Mouse (Mus musculus): ENCODE data around the gene Ccdc158. TPM values are rescaled to one million over a fixed set of nuclear protein-coding genes. Genes with fewer than 3 reads are reported as not detected.

The Ccdc158 gene
- polyA plus RNA-seq, 1 experiment = 0.21 TPM

- Histone ChIP-seq H3K36me3 (ENCODE audit: control insufficient read depth, insufficient read depth, low read length) (no peaks in the 10 kb centered on the region), H3K4me3 (ENCODE audit: extremely low read depth, insufficient read depth, insufficient read length) (no peak overlapping the region), H3K4me1 (ENCODE audit: control insufficient read depth, insufficient read depth, insufficient read length) (no peaks in the 10 kb centered on the region), H3K27ac (ENCODE audit: insufficient read depth, low read length) (no peak overlapping the region), H3K27me3 (ENCODE audit: control insufficient read depth, insufficient read depth, low read length) (no peaks in the 10 kb centered on the region)
- TF ChIP-seq CTCF (IDR thresholded peaks at IDR 0.05; ENCODE audit: extremely low read depth, insufficient read depth, insufficient read length, insufficient replicate concordance) = no peak
- no peak for TF ChIP-seq POLR2A (IDR thresholded peaks at IDR 0.05; ENCODE audit: low read depth, low read length)
- no peak for DNase-seq (ENCODE audit: low read depth in 1 of 2, low spot score in 2 of 2)
- WGBS = 38% methylated on average over 17 of the region's 17 CpGs
Observed at GRCm38 (mm10) chr5:92698837-92699529, 23.9 kb upstream of the Ccdc158 start.

GRCm38 (mm10) chr5:92698131-92698836, 23.2 kb upstream of the Ccdc158 start:
- no peaks in the 10 kb centered on the region for H3K27me3 ChIP-seq (ENCODE audit: control insufficient read depth, insufficient read depth, low read length)
- no peaks in the 10 kb centered on the region for H3K36me3 ChIP-seq (ENCODE audit: control insufficient read depth, insufficient read depth, low read length)

GRCm38 (mm10) chr5:92694316-92694995, 19.4 kb upstream of the Ccdc158 start:
- TF ChIP-seq CTCF (IDR thresholded peaks at IDR 0.05; ENCODE audit: extremely low read depth, insufficient read depth, insufficient read length, insufficient replicate concordance) = no peak
- no peak for TF ChIP-seq POLR2A (IDR thresholded peaks at IDR 0.05; ENCODE audit: low read depth, low read length)
- H3K4me1 ChIP-seq (ENCODE audit: control insufficient read depth, insufficient read depth, insufficient read length) = no peaks in the 10 kb centered on the region
- no peaks in the 10 kb centered on the region for H3K27me3 ChIP-seq (ENCODE audit: control insufficient read depth, insufficient read depth, low read length)
- no peak overlapping the region for H3K4me3 ChIP-seq (ENCODE audit: extremely low read depth, insufficient read depth, insufficient read length)
- 83% methylated on average over 10 of the region's 10 CpGs for WGBS
- no peak for DNase-seq (ENCODE audit: low read depth in 1 of 2, low spot score in 2 of 2)
- no peak overlapping the region for H3K27ac ChIP-seq (ENCODE audit: insufficient read depth, low read length)
- H3K36me3 ChIP-seq (ENCODE audit: control insufficient read depth, insufficient read depth, low read length) = no peaks in the 10 kb centered on the region

More at GRCm38 (mm10) chr5:92698131-92698836, 23.2 kb upstream of the Ccdc158 start:
- 29% methylated on average over 15 of the region's 15 CpGs for WGBS
- no peak for DNase-seq (ENCODE audit: low read depth in 1 of 2, low spot score in 2 of 2)
- no peak for TF ChIP-seq POLR2A (IDR thresholded peaks at IDR 0.05; ENCODE audit: low read depth, low read length)
- TF ChIP-seq CTCF (IDR thresholded peaks at IDR 0.05; ENCODE audit: extremely low read depth, insufficient read depth, insufficient read length, insufficient replicate concordance) = no peak
- Histone ChIP-seq H3K27ac (ENCODE audit: insufficient read depth, low read length) (no peak overlapping the region), H3K4me3 (ENCODE audit: extremely low read depth, insufficient read depth, insufficient read length) (no peak overlapping the region), H3K4me1 (ENCODE audit: control insufficient read depth, insufficient read depth, insufficient read length) (no peaks in the 10 kb centered on the region)

- 84% methylated on average over 3 of the region's 3 CpGs for WGBS
- H3K36me3 ChIP-seq (ENCODE audit: control insufficient read depth, insufficient read depth, low read length) = no peaks in the 10 kb centered on the region
- TF ChIP-seq POLR2A (IDR thresholded peaks at IDR 0.05; ENCODE audit: low read depth, low read length) = no peak
Observed at GRCm38 (mm10) chr5:92693744-92694143, 18.7 kb upstream of the Ccdc158 start.

DNA sequence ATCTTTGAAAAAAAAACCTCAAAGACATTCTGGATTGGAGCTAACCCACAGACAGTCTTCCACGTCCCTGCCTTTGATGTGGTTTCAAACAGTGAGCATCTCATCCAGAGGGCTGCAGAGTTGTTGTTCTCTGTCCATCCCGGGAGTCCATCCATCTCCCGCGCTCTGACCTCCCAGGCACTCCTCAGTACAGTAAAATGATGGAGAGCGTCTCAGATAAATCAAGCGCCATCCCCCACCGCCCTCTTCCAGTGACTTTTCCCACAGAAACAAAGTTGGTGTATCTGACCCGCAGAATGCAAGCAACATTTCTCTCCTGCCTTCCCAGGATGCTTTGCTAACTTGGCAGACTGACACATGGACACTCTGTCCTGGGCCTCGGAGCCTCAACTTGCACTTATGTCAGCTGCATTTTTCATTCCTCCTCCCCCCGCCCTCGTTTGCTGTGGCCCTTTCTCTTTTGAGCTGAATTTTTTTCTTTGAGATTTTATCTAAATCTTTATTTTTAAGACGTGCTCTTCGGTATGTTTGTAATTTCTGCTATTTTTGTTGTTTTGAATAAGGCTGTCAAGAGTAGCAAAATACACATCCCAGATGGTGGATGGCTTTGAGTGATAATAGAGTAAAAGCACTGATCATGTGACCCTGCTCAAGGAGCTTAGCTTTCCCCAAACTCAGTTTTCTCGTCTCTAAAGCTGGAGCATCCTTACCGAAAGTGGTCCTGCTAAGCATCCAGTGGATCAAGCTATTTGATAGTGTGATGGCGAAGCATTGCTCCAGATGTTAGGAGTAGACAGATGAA, 17.3 kb upstream of the Ccdc158 start:
- H3K36me3 ChIP-seq (ENCODE audit: control insufficient read depth, insufficient read depth, low read length) = no peaks in the 10 kb centered on the region
- DNase-seq (ENCODE audit: low read depth in 1 of 2, low spot score in 2 of 2) = no peak
- no peak overlapping the region for H3K4me3 ChIP-seq (ENCODE audit: extremely low read depth, insufficient read depth, insufficient read length)
- H3K27ac ChIP-seq (ENCODE audit: insufficient read depth, low read length) = no peak overlapping the region; the same call in 1 of the 2 replicates
- H3K4me1 ChIP-seq (ENCODE audit: control insufficient read depth, insufficient read depth, insufficient read length) = no peaks in the 10 kb centered on the region
- no peaks in the 10 kb centered on the region for H3K27me3 ChIP-seq (ENCODE audit: control insufficient read depth, insufficient read depth, low read length)
- 78% methylated on average over 16 of the region's 16 CpGs for WGBS
- TF ChIP-seq POLR2A (IDR thresholded peaks at IDR 0.05; ENCODE audit: low read depth, low read length) = no peak
- TF ChIP-seq CTCF (IDR thresholded peaks at IDR 0.05; ENCODE audit: extremely low read depth, insufficient read depth, insufficient read length, insufficient replicate concordance) = no peak

More at GRCm38 (mm10) chr5:92693744-92694143, 18.7 kb upstream of the Ccdc158 start:
- H3K27ac ChIP-seq (ENCODE audit: insufficient read depth, low read length) = no peak overlapping the region
- no peaks in the 10 kb centered on the region for H3K4me1 ChIP-seq (ENCODE audit: control insufficient read depth, insufficient read depth, insufficient read length)
- DNase-seq (ENCODE audit: low read depth in 1 of 2, low spot score in 2 of 2) = no peak
- no peaks in the 10 kb centered on the region for H3K27me3 ChIP-seq (ENCODE audit: control insufficient read depth, insufficient read depth, low read length)
- H3K4me3 ChIP-seq (ENCODE audit: extremely low read depth, insufficient read depth, insufficient read length) = no peak overlapping the region

DNA sequence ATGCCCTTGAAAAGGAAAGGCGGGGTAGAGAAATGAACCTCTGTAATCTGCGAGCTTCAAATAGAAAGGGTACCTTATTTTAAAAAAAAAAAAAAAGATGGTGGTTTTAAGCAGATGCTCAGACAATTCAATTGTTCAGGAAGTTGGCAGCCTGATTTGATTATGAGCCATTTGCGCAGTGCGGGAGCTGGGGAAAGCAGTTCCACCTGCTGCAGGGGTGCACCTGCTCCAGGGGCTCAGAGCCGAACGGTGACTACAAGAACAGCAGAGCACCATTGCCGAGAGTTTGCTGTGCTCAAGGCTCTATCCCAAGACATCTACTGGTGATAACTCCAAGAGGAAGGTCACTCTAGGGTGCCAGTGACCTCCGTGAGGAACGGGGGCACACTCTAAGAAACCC, 13.5 kb upstream of the Ccdc158 start:
- no peaks in the 10 kb centered on the region for H3K4me1 ChIP-seq (ENCODE audit: control insufficient read depth, insufficient read depth, insufficient read length)
- H3K27me3 ChIP-seq (ENCODE audit: control insufficient read depth, insufficient read depth, low read length) = 0 out of 2 replicates have a peak, but pooled peaks cover 3% of the 10 kb centered on the region
- no peak for DNase-seq (ENCODE audit: low read depth in 1 of 2, low spot score in 2 of 2)
- H3K36me3 ChIP-seq (ENCODE audit: control insufficient read depth, insufficient read depth, low read length) = no peaks in the 10 kb centered on the region
- H3K27ac ChIP-seq (ENCODE audit: insufficient read depth, low read length) = no peak overlapping the region
- no peak overlapping the region for H3K4me3 ChIP-seq (ENCODE audit: extremely low read depth, insufficient read depth, insufficient read length)
- no peak for TF ChIP-seq CTCF (IDR thresholded peaks at IDR 0.05; ENCODE audit: extremely low read depth, insufficient read depth, insufficient read length, insufficient replicate concordance)
- no peak for TF ChIP-seq POLR2A (IDR thresholded peaks at IDR 0.05; ENCODE audit: low read depth, low read length)
- 92% methylated on average over 9 of the region's 9 CpGs for WGBS

All from spleen, adult 2 months (tissue).